16 mouse cellular contexts compared by ENCODE assay signal in the genomic region with DNA sequence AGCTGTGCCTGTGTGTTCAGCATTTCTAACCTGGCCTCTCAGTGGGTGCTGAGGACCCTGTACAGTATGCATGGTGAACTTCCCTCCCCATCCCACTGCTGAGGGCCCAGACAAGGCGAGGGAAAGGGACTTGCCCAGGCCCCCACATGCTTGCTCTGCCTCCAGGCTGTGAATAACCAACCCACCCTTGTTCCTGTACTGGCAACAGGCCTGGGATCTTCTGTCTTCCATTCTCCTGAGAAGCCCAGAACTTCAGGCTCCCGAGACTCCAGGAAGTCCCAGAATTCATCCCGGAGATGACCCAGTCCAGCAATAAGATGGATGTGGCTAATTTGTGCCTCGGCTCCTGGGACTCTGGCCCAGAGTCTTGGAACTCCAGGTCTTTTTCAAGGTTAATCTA.
A peak's percentile ranks its signal among the peaks of the same experiment; 100 is the strongest.
DNase-seq lines count a peak whose midpoint lies in the region; ATAC-seq and TF ChIP-seq lines count a peak whose summit lies in the region.
"Had no signal": no experiment of that assay in that cellular context is flagged by ENCODE, and none has a peak within 500 bp of the region (broad histone marks: within the 10 kb centered on the region; RNA-seq: fewer than 3 reads in every experiment).

No protein-coding gene starts in this region.

- H3K4me1 ChIP-seq in kidney, adult 2 months (ENCODE audit: control insufficient read depth, insufficient read depth, low read length): no peaks in the 10 kb centered on the region
- H3K4me1 ChIP-seq in kidney, embryonic 15.5 days: peaks cover 29% of the 10 kb centered on the region

- no peak overlapping the region for H3K27ac ChIP-seq in kidney, adult 2 months (ENCODE audit: insufficient read depth, low read depth, low read length)
- no peak overlapping the region for H3K27ac ChIP-seq in kidney, embryonic 15.5 days
- H3K27ac ChIP-seq: hindbrain, embryonic 15.5 days had no signal

- no peaks in the 10 kb centered on the region for H3K9me3 ChIP-seq in kidney, embryonic 15.5 days (replicated peaks)
- H3K9me3 ChIP-seq: forebrain, embryonic 13.5 days; hindbrain, embryonic 15.5 days had no signal

- no peak for TF ChIP-seq POLR2A in kidney, adult 2 months (IDR thresholded peaks at IDR 0.05; ENCODE audit: low read depth, low read length)

- no peak for TF ChIP-seq CTCF in kidney, adult 2 months (conservative IDR thresholded peaks at IDR 0.05; ENCODE audit: insufficient read depth, insufficient read length, low read depth, low read length)

- H3K27me3 ChIP-seq in kidney, adult 2 months (replicated peaks; ENCODE audit: control insufficient read depth, insufficient read depth, low read length): no peaks in the 10 kb centered on the region
- no peaks in the 10 kb centered on the region for H3K27me3 ChIP-seq in kidney, embryonic 15.5 days
- H3K27me3 ChIP-seq: forebrain, embryonic 13.5 days; hindbrain, embryonic 15.5 days had no signal

- no peak for ATAC-seq in kidney, embryonic 15.5 days (replicated peaks; ENCODE audit: low FRiP score)
- ATAC-seq: forebrain, embryonic 13.5 days; forebrain, postnatal 0 days had no signal

- peak; percentile 76 for DNase-seq in heart, adult 11 months
- no peak for DNase-seq in heart, adult 18-20 months
- peak; percentile 60 for DNase-seq in kidney, adult 2 months
- DNase-seq in kidney, postnatal 10 days: no peak
- DNase-seq in kidney, postnatal 36 days: peak; percentile 33 to 39
- no peak for DNase-seq in liver
- DNase-seq: adrenal gland, postnatal 25 days; cerebellum, adult 18-20 months; cerebellum, adult 9-11 months; cerebellum, postnatal 36 days; forebrain, postnatal 0 days; gastrocnemius, postnatal 14 days; heart, postnatal 10 days had no signal

- no peaks in the 10 kb centered on the region for H3K36me3 ChIP-seq in kidney, adult 2 months (ENCODE audit: control insufficient read depth, insufficient read depth, low read length)
- no peaks in the 10 kb centered on the region for H3K36me3 ChIP-seq in kidney, embryonic 15.5 days
- H3K36me3 ChIP-seq: hindbrain, embryonic 15.5 days had no signal

- H3K4me3 ChIP-seq in kidney, adult 2 months (ENCODE audit: insufficient read depth, low read depth, low read length): no peak overlapping the region
- H3K4me3 ChIP-seq in kidney, embryonic 15.5 days (replicated peaks): no peak overlapping the region
- H3K4me3 ChIP-seq: forebrain, embryonic 13.5 days; hindbrain, embryonic 15.5 days had no signal

- H3K4me2 ChIP-seq in kidney, embryonic 15.5 days: no peak overlapping the region
- H3K4me2 ChIP-seq: forebrain, embryonic 13.5 days; hindbrain, embryonic 15.5 days had no signal

- WGBS in kidney, adult 2 months: 59% methylated on average over 4 of the region's 4 CpGs
- 69% methylated on average over 4 of the region's 4 CpGs for WGBS in kidney, embryonic 15.5 days

- no peak overlapping the region for H3K9ac ChIP-seq in kidney, embryonic 15.5 days
- H3K9ac ChIP-seq: forebrain, embryonic 13.5 days; forebrain, postnatal 0 days; hindbrain, embryonic 15.5 days had no signal

Comparison
In these comparisons a context has a peak if more than half of its experiments do, and no peak if none do; other contexts are left out.
1. DNase-seq: peak in heart, adult 11 months (single experiment), kidney, adult 2 months (single experiment) and kidney, postnatal 36 days (2 of 2); none in heart, adult 18-20 months (0 of 2), kidney, postnatal 10 days (single experiment) and liver (single experiment).